Mouse (Mus musculus): ENCODE measurements around the gene Osbp. TPM values are rescaled to one million over a fixed set of nuclear protein-coding genes. Genes with fewer than 3 reads are reported as not detected.
A peak's percentile ranks its signal among the peaks of the same experiment; 100 is the strongest.
"Not testable (repeated sequence)": the region's sequence is repeated elsewhere in the genome, so short reads cannot be mapped to it uniquely, and the experiment has no call there.

Gene Osbp
- total RNA-seq (2022), result 10 to 100 TPM; 56.3 to 63.9 (median 59.4) TPM

DNA sequence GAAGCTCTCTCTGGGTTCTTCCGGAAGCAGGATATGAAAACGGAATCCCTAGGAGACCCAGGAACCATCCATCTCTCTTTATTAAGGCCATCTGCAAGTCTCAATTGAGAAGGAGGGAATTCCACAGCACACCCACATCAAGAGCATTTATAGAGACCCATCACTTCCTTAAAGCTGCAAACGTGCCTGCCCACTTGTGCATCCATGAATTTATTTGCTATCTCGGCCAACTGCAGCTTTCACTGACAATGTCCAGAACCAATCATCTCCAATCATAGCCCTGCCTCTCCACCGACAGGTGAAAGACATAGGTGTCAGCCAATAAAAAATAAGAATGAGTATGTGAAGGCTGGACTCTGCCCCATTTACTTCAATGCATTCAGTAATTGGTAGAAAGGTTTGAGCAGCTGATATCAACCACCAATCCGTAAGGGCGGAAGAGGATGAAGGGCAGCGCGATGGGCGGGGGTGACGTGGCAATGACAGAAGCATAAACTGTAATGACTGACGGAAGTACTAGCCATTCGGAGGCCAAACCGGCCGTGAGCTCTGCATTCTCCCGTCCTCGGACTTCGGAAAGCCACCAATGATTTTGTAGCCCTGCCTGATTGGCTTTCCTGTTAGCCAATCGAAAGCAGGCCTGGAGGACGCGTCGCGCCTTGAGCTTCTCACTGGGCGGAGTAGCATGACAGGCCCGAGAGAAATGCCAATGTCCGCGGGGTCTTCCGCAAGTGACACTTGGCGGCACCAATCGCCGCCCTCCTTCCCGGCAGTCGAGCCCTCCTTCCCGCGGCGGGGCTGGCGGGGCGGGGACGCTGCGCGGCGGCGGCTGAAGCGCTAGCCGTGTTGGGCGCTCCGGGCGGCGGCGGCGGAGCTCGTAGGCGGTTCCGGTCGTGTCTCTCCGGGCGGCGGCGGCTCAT is at the start of gene Osbp:
Osbp (plus strand) TSS at position 919 of the 920 bp plus-strand sequence.
- DNase-seq (ENCODE audit: low spot score in 2 of 2), result peak; percentile 99

DNA sequence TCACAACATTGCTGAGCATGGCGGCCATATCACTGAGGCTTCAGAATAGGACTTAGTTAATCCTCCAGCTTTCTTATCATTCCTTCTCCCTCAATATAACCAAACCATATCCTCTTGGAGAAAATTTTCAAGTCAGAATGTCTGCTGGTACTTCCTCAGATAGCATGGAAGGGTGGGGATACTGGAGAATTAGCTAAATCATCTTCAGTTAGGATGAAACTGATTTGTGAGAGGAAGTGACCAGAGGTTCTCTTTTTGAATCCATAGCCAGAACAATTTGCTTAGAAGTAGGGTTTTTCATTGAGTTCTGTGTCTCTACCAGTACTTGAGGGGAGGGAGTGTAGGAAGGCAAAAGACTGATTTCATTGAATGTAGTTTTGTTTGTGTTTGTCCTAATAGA is 43.7 kb upstream of the Osbp start:
- DNase-seq (ENCODE audit: low spot score in 2 of 2), result no peak

DNA sequence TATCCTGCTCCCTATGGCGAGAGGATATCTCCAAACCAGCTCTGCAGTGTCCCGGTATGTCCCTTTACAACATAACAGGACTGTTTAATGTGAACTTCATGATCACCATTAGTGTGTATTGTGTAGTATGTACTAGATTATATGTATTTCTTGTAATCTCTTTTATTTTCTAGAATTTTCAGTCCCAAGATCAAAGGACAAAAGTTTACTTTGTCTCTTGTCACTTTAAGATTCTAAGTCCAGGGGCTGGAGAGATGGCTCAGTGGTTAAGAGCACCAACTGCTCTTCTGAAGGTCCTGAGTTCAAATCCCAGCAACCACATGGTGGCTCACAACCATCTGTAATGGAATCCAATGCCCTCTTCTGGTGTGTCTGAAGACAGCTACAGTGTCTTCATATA is 43.2 kb upstream of the Osbp start:
- DNase-seq (ENCODE audit: low spot score in 2 of 2), result not testable (repeated sequence)

DNA sequence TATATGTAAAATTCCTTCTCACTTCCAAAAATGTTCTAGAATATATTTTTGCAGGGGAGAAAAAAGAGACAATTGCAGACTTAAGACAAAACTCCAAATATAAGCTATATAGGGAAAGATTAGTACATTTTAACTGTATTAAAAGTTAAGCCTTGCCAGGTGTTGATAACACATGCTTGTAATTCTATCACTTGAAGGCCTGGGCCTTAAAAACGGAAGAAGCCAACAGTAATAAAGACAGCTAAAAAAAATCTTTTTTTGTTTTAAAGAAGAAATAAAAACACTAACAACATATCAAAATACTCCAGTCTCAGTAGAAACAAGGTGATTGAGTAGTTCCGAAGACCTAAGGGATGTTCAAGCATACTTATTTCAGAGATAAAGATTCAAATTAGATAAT is 39.4 kb upstream of the Osbp start:
- DNase-seq (ENCODE audit: low spot score in 2 of 2), result no peak

DNA sequence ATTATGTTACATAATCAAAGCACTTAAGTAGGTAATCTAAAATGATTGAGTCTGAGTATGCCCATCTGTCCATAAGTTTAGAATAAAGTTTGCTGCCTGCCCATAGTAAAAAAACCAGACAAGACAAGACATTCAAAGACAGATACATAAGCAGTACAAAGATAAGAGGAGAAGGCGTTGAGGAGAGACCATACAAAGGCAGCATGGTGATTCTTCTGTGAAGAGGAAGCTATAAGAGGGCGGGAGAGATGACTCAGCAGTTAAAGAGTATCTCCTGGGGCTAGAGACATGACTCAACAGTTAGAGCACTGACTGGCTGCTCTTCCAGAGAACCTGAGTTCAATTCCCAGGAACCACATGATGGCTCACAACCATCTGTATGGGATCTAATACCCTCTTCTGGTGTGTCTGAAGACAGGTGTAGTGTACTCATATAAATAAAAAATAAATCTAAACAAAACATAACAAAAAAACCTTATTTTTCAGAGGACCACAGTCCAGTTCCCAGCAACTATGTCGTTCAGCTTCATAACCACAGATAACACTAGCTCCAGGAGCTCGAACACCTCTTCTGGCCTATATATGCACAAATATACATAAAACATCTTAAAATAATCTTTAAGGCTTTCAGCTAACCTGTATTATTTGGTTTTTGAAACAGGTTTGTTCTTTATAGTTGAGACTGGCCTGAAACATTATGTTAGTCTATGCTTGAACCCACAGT is 37.6 kb upstream of the Osbp start:
- DNase-seq (ENCODE audit: low spot score in 2 of 2), result no peak

DNA sequence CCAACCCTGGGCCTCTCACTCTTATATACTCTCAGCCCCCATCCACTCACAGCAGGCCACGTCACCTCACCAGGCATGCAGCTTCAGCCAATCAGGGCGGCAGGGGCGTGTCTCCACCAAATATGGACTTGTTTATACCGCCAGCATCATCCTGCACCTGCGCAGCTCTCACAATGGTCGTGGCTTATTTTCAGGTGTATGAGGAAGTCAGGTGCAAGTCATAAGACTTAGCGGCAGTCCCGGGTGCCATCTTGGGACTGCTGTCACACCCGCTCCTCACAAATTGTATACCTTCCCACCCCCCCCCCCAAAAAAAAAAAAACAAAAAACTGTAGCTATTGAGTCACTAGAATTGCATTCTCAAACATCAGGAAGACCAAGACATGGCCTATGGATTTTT is 19.3 kb upstream of the Osbp start:
- not testable (repeated sequence) for DNase-seq (ENCODE audit: low spot score in 2 of 2)

DNA sequence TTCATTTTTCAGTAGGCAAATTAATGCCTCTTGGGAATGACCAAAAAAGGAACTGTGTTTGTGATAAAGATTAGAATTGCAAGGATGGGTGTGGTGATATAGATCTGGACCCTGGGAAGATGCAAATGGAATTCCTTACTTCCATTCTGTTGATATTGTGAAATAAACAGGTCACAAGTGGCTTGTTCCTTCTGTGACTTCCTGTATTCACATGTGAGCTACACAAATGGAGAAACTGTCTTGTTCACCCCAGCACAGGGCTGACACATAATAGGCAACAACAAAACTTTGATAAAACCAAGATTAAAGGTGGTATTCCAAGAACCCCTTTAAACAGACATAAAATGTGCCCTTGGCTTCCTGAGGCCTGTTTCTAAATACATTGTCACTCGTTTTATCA is 15.9 kb upstream of the Osbp start:
- no peak for DNase-seq (ENCODE audit: low spot score in 2 of 2)

DNA sequence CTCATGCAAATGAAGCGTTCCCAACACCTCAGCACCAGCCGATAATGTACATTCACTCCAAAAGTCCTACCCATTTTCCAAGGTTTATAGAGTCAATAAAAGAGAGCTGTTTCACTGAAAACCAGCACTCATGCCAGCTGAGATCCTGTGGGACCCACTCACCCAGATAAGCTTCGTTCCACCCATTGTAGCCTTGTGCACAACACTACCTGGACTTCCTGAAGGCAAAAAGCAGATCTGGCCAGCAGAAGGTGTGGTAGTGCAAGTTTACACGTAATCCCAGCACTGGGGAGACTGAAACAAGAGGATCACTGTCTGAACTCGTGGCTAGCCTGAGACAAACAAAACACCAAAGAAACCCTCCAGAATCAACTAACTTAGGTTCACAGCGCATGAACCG is 15.0 kb upstream of the Osbp start:
- DNase-seq (ENCODE audit: low spot score in 2 of 2), result no peak

DNA sequence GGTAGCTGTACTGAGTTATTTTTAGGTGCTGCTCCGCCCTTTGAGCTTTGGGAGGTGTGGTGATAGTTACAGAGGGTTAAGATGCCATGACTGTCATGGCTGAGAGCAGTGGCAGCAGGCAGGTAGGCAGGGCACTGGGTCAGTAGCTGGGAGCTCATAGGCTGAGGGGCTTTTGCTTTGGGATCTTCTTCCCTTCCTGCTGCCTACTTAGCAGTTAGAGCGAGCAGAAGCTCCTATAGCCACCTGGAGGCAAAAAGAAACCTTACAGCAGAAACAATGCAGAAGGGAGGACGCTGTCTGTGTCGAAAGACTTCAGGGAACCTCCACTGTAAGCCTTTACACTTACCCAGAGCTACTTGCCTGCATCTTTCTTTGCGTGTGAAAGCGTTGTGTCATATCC is 11.5 kb upstream of the Osbp start:
- no peak for DNase-seq (ENCODE audit: low spot score in 2 of 2)

DNA sequence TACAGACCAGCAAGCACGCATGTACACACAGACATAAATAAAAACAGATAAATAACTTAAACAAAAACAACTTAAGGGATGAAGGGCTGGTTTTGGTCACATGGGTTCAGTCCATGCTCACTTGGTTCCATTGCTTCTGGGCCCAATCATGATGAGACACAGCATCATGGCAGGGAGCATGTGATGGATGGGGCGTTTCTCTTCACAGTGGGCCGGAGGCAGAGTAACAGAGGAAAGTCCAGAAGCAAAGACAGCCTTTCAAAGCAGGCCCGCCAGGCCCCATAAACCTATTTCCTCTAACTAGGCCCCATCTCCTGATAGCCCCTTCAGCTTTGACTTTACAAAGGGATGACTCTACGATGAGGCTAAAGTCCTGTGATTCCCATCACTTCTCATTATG is 9.1 kb upstream of the Osbp start:
- DNase-seq (ENCODE audit: low spot score in 2 of 2), result no peak

DNA sequence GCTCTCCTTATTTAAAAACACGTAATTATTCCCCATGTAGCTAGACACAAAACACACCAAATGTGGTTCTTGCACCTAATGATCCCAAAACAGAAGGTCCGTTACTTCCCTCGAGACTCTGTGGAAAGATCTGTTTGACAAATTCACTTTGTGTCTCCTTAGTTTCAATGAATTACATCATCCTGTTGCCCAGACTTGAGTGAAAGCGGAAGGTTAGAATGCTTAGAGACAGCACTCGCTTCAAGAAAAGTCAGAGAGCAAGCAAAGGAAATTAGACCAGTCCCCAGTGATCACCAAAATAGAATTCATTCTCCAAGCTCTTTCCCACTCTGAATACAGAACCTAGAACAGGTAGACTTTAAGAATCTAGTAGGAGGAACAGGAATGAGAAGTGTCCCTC is 8.3 kb upstream of the Osbp start:
- no peak for DNase-seq (ENCODE audit: low spot score in 2 of 2)

DNA sequence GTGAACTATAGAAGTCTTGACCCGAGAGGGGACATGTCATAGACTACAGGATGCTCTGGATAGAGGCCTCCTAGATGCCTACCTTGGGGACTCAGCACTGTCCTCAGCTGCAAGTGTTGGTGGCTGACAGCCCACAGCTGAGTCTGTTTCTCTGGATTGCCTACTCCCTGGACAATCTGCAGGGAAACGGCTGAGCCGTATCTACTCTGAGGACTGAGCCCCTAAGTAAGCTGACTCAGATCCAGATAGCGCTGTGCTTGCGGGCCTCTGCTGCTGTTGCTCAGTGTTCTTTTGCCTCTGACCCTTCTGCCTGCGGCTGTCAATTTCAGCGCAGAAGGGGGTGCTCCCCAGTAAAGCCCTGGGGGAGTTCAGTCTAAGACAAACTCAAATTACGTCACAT is 7.9 kb upstream of the Osbp start:
- no peak for DNase-seq (ENCODE audit: low spot score in 2 of 2)

DNA sequence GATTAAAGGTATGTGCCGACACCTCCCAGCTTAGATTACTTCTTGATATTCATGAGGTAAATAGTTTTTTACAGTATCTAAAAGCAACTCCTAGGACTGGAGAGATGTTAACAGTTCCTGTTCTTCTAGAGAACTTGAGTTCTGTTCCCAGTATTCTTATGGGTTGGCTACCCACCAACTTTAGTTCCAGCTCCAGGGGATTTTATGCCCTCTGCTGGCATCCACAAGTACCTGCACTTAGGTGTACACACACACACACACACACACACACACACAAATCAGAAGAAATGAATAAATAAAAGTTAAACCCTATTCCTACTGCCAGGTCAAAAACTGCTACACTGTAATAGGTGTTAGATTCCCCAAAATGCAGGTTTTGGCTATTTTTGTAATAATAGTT is 1.5 kb upstream of the Osbp start:
- DNase-seq (ENCODE audit: low spot score in 2 of 2), result no peak

DNA sequence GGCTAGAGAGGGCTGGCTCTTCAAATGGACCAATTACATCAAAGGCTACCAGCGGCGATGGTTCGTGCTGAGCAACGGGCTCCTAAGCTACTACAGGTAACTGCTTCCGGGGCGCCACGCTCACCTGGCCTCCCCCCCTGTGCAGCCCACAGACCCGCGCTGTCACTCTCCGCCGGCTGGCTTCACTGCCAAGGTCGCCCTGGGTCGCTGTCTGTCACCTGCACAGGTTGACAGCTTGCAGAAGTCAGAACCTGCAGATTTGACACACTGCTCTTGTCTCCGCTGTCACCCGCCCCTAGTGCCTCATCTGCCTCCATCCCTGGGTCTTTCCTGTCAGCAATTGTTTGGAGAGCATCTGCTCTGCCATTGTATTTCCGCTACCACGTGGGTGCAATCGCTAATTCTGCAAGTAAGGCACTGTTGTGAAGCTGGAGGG is 478 bp downstream of the Osbp start:
- peak; percentile 23 to 45 for DNase-seq (ENCODE audit: low spot score in 2 of 2)

DNA sequence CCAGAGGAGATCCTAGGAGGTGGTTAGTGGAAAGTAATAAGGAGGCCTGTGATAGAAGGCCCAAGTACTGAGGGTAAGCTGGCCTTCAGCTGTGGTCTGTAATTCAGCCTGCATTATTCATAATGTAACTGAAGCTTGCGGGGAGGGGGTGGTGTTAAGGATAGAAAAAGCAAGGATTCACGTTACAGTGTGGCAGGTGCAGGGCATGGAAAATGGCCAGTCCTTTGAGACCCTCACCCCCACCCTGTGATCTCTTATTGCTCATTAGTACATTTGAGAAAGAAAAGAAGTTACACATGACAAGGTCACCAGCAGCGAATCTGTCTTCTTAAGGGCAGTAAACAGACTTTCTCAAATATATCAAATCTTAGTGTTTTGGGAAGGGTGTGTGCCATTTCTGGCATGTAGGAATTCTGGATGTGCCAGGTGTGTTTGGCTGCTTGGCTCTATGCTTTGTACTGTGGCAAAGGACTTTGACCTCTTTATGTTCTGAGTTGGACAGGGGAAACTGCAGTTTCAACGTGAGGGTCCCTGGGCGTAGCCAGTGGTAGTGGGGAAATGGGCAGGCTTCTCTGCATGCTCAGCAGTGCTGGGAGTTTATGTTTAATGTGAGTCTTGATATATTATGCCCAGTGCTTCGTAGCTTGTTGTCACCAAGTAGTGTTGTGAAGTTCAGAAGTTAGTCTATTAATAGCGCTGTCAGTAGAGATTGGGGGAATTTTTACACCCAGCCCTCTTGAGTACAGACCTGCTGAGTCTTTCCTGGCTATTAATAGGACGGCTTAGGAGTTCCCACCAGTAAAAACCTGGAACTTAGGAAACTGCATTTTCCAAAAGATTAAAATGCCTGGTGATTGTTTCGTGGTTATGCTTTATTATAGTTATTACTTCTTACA is 3.7 kb downstream of the Osbp start:
- peak in 1 of 2 experiments; percentile 10 for DNase-seq (ENCODE audit: low spot score in 2 of 2)

DNA sequence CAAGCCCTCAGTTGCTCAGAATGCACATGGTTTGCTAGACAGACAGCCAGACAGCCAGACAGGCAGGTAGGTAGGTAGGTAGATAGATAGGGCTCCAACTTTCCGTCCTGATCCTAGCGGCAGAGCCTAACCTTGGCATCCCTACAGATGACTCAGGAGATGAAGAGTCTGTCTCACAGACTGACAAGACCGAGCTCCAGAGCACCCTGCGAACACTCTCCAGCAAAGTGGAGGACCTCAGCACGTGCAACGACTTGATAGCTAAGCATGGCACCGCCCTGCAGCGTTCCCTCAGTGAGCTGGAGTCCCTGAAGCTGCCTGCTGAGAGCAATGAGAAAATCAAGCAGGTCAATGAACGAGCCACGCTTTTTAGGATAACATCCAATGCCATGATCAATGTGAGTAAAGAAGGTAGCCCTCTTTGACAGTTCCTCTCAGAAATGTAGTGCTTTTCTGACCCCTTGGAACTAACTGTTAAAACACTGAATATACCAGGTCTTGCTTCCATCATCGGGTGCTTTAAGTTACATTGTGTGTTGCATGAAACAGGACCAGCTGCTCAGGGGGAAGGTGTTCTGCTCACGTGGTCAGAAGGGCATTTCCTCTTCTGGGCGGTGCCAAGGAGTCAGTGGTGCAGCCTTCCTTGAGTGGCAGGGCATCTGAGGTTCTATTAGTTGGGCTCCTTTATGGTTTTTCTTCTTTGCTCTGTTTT is 7.9 kb downstream of the Osbp start:
- no peak for DNase-seq (ENCODE audit: low spot score in 2 of 2)

DNA sequence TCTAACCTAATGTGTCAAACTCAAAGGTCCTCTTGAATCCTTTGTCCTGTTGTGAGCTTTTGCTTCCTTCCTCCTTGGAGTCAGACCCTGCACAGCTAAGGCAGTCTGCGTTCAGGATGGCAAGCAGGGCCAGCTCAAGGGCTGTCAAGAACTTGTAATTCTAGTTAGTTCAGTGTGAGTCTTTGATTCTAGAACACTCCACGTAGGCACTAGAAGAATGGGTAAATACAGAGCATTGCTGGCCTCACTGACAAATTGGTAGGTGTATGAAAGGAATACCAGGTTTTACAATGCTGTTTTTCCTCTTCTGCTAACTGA is 8.4 kb downstream of the Osbp start:
- DNase-seq (ENCODE audit: low spot score in 2 of 2), result no peak

DNA sequence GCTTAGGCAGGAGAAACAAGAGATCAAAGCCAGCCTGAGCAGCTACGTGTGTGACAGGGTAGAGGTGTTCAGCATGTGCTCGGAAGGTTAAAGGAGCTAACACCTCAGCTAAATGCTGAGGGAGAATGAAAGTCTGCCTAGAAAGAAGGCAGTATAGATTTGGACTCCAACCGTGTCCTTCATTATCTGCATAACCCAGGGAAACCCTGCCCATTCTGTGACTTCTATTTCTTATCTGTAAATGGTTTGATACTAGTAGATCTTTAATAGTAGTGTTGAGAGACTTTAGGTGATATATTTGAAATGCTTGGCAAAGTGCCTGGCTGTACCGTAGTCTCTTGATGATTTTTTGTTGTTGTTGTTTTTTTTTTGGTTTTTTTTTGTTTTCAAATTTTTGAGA is 9.9 kb downstream of the Osbp start:
- DNase-seq (ENCODE audit: low spot score in 2 of 2), result no peak

DNA sequence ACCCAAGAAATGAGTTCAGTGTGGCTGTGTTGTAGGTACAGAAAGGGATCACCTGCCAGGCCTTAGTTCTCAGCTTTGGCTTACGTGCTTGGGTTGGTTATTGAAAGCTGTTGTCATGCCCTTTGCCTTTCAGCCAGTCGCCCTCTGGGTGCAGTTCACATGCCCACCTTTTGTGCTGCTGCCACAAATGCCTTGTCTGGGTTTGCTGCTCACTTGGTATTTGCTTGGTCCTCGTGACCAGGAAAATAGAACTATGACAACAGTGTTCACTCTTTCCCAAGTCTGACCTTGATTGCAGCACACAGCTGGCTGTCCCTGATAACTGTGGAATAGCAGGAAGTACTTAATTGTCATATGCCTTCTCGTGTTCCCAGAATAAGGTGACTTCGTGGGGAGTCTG is 11.6 kb downstream of the Osbp start:
- DNase-seq (ENCODE audit: low spot score in 2 of 2), result no peak

DNA sequence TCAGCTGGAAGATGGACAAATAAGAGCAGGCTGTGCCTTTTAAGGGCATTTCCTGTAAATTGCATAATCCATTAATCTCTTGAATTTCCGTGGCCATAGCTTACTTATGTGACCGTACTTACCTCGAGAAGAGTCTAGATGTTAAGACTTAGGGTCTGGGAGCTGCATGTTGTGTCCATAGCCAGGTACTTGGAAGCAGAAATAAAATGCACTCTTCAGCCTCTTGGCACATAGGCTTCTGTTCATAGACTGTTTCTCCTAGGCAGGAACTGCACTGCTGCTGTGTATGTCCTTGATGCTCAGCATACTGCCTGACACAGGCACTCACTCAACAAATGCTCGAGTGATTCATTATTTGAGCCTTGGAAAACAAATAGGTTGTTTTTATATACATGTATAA is 14.7 kb downstream of the Osbp start:
- DNase-seq (ENCODE audit: low spot score in 2 of 2), result no peak

DNA sequence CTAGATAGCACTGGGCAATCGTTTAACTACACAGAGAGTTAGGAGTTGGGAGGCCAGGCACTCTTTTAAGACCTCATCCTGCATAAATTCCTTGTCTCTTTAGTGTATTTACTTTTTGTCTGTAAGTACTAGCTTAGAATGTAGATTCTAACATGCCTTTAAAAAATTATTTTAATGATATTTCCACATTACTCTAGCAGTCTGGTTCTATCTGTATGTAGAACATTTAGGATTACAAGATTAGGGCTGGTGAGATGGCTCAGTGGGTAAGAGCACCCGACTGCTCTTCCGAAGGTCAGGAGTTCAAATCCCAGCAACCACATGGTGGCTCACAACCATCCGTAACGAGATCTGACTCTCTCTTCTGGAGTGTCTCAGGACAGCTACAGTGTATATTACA is 18.9 kb downstream of the Osbp start:
- DNase-seq (ENCODE audit: low spot score in 2 of 2), result not testable (repeated sequence)

All from gastrocnemius, adult 8-10 months (tissue).